In the genomic region with DNA sequence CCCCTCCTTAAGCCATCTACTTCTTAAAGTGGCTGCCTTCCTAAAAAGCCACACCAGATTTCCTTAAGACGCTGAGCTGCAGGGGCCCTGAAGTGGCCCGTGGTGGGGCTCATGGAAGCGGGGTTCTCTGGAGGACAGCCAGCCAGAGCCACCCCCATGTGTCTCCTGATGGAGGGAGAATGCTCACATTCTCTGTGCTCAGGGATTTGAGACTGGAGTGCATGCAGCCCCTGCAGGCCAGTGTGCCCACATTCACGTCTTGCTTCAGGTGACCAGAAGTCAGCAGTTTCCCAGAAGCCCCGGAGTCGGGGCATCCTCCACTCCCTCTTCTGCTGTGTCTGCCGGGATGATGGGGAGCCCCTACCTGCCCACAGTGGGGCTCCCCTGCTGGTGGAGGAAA, we compare ENCODE assay signal across 1 mouse cellular context.
TF ChIP-seq lines count a peak whose summit lies in the region.

No protein-coding gene starts in this region.

TF ChIP-seq in CH12.LX, 34 proteins besides CTCF, POLR2A, EP300 and RAD21 (continued from another document):
- TF ChIP-seq GABPA (IDR thresholded peaks at IDR 0.05; ENCODE audit: insufficient replicate concordance, low read depth, low read length) (no peak), ZNF384 (IDR thresholded peaks at IDR 0.05; ENCODE audit: low read depth, low read length) (no peak)
TF ChIP-seq in CH12.LX: peak in this region for 0.
